Mouse (Mus musculus) CH12.LX (cell line): Measurements from ENCODE around the gene Map3k15. TPM values are rescaled to one million over a fixed set of nuclear protein-coding genes. Genes with fewer than 3 reads are reported as not detected.
A peak's percentile ranks its signal among the peaks of the same experiment; 100 is the strongest.

Source experiments
- DNase-seq: peaks from one replicate; pipeline ENCODE4 v3.0.0-alpha.2; 2013; ENCODE audit errors: extremely low read depth
- H3K27ac ChIP-seq: 2 replicates; pipeline ENCODE4 v1.5.1; 2012; ENCODE audit warnings: low read depth, mild to moderate bottlenecking, control low read depth, moderate library complexity; ENCODE audit not compliant: insufficient read depth
- H3K27me3 ChIP-seq: replicated peaks from 2 replicates; pipeline ENCODE3; 2012; ENCODE audit warnings: inconsistent platforms
- H3K36me3 ChIP-seq, 2 experiments: replicated peaks in 1 of 2; 2 replicates each; pipeline versions ENCODE3 to v1.6.1; 2012; ENCODE audit warnings: inconsistent platforms in 1 of 2, low read length in 1 of 2, mild to moderate bottlenecking in 1 of 2, mixed read lengths in 1 of 2, moderate library complexity in 1 of 2; ENCODE audit not compliant: control insufficient read depth in 1 of 2, insufficient read depth in 1 of 2
- H3K4me1 ChIP-seq, 2 experiments: 2 replicates each; pipeline ENCODE4 v1.6.1; 2012; ENCODE audit warnings: inconsistent platforms in 1 of 2, moderate library complexity in 1 of 2; ENCODE audit not compliant: insufficient read depth in 2 of 2, control insufficient read depth in 1 of 2
- H3K4me2 ChIP-seq: 2 replicates; pipeline ENCODE4 v1.6.1; 2012; ENCODE audit warnings: low read depth, mild to moderate bottlenecking, control low read depth; ENCODE audit not compliant: poor library complexity, insufficient read depth, severe bottlenecking
- H3K4me3 ChIP-seq, 3 experiments: fragments of 150-350 bp in 1 of 3; sonication (generic) in 1 of 3; replicated peaks in 1 of 3; 2 replicates each; pipeline versions ENCODE3 to v1.5.1; 2011 to 2012; ENCODE audit warnings: low read depth in 2 of 3, low read length in 2 of 3, mild to moderate bottlenecking in 2 of 3, moderate library complexity in 2 of 3, control low read depth in 1 of 3, improper control_type of control experiment in 1 of 3, inconsistent platforms in 1 of 3, mixed read lengths in 1 of 3; ENCODE audit not compliant: poor library complexity in 1 of 3
- H3K79me2 ChIP-seq: replicated peaks from 2 replicates; pipeline ENCODE4 v1.6.1; 2012; ENCODE audit warnings: mild to moderate bottlenecking, moderate library complexity; ENCODE audit not compliant: control insufficient read depth, poor library complexity, insufficient read depth, severe bottlenecking; ENCODE audit errors: extremely low read depth
- H3K9ac ChIP-seq: 2 replicates; pipeline ENCODE4 v1.6.1; 2012; ENCODE audit warnings: low read depth, mild to moderate bottlenecking, control low read depth, moderate library complexity; ENCODE audit not compliant: insufficient read depth
- H3K9me3 ChIP-seq: replicated peaks from 2 replicates; pipeline ENCODE3; 2012; ENCODE audit warnings: low read length, inconsistent platforms, mixed read lengths
- BHLHE40 ChIP-seq: IDR thresholded peaks from 2 replicates; pipeline ENCODE4 v1.6.1; 2011; ENCODE audit warnings: mild to moderate bottlenecking, low read depth, low read length, improper control_type of control experiment
- CTCF ChIP-seq, 2 experiments: IDR thresholded peaks in 1 of 2; conservative IDR thresholded peaks in 1 of 2; 2 replicates each; pipeline ENCODE4 v1.5.1; 2011 to 2012; ENCODE audit warnings: low read depth in 2 of 2, low read length in 2 of 2, improper control_type of control experiment in 1 of 2, inconsistent platforms in 1 of 2, mild to moderate bottlenecking in 1 of 2, moderate library complexity in 1 of 2
- EP300 ChIP-seq: IDR thresholded peaks from 2 replicates; pipeline ENCODE4 v1.6.1; 2011; ENCODE audit warnings: low read length, improper control_type of control experiment
- HCFC1 ChIP-seq: IDR thresholded peaks from 2 replicates; pipeline ENCODE4 v1.6.1; 2012; ENCODE audit warnings: low read depth, mild to moderate bottlenecking, inconsistent platforms, low read length, improper control_type of control experiment
- MAX ChIP-seq: IDR thresholded peaks from 2 replicates; pipeline ENCODE4 v1.6.1; 2011; ENCODE audit warnings: low read length, improper control_type of control experiment
- MYC ChIP-seq: IDR thresholded peaks from 2 replicates; pipeline ENCODE4 v1.6.1; 2011; ENCODE audit warnings: low read depth, mild to moderate bottlenecking, improper control_type of control experiment, low read length
- NRF1 ChIP-seq: IDR thresholded peaks from 2 replicates; pipeline ENCODE4 v1.6.1; 2014; ENCODE audit warnings: low read depth, mild to moderate bottlenecking, inconsistent platforms, low read length, improper control_type of control experiment, moderate library complexity
- POLR2A ChIP-seq: IDR thresholded peaks from 2 replicates; pipeline ENCODE4 v1.6.1; 2011; ENCODE audit warnings: low read depth, mild to moderate bottlenecking, improper control_type of control experiment, low read length
- POLR2AphosphoS2 ChIP-seq: IDR thresholded peaks from 2 replicates; pipeline ENCODE4 v1.6.1; 2011; ENCODE audit warnings: low read depth, low read length, improper control_type of control experiment
- RAD21 ChIP-seq: IDR thresholded peaks from 2 replicates; pipeline ENCODE4 v1.6.1; 2011; ENCODE audit warnings: low read depth, mild to moderate bottlenecking, low read length, improper control_type of control experiment, moderate library complexity
- RCOR1 ChIP-seq: conservative IDR thresholded peaks from 2 replicates; pipeline ENCODE4 v1.6.1; 2012; ENCODE audit warnings: low read depth, mild to moderate bottlenecking, inconsistent platforms, low read length, improper control_type of control experiment
- SIN3A ChIP-seq: IDR thresholded peaks from 2 replicates; pipeline ENCODE4 v1.6.1; 2012; ENCODE audit warnings: low read length, improper control_type of control experiment, inconsistent platforms
- USF2 ChIP-seq: conservative IDR thresholded peaks from 2 replicates; pipeline ENCODE4 v1.6.1; 2011; ENCODE audit warnings: low read depth, low read length, improper control_type of control experiment
- dilution Hi-C: fragments of 300-500 bp; cut with MboI; formaldehyde crosslinking; loops from 2 replicates; pipeline ENCODE4 v1.14.3; 2020; ENCODE audit warnings: low sequenced_read_pairs; ENCODE audit not compliant: extremely low pct_unique_long_range_greater_than_20kb, extremely low pct_ligation_motif_present
- in situ Hi-C: fragments of 300-500 bp; cut with MboI; formaldehyde crosslinking; loops from 3 replicates; pipeline ENCODE4 v1.14.3; 2019; ENCODE audit warnings: low sequenced_read_pairs, low pct_ligation_motif_present, low pct_unique_long_range_greater_than_20kb, mixed read lengths
- polyA plus RNA-seq: library from polyadenylated mRNA; unstranded; fragments of >175 nt; gene quantifications from 2 replicates; pipeline ENCODE4 v1.2.1, GENCODE M21; 2012; ENCODE audit warnings: low read depth; ENCODE audit not compliant: insufficient read length
- total RNA-seq, 2 experiments: library from RNA; depleted of rRNA; stranded (reverse); fragments of 300-350 nt in 1 of 2; fragments of >200 nt in 1 of 2; gene quantifications; 2 replicates each; pipeline ENCODE4 v1.2.3; 2012 to 2014

The Map3k15 gene
- 0.17 and 0.21 TPM in 2 replicates for total RNA-seq (2012; rRNA removed)
- 0.08 and 0.11 TPM in 2 replicates for total RNA-seq (2014; rRNA removed)
- polyA plus RNA-seq: 0.07 and 0.14 TPM in 2 replicates

GRCm38 (mm10) chrX:159988002-159988960 lies at the start of gene Map3k15:
Map3k15 (plus strand) TSS chrX:159988433.
- TF ChIP-seq EP300: no peak
- 0 out of 4 replicates have a peak, but pooled peaks of 1 of the 2 experiments have one; percentile 5 for TF ChIP-seq CTCF (conservative IDR thresholded peaks at IDR 0.05 in 1 of 2, IDR thresholded peaks at IDR 0.05 in 1 of 2; ENCODE audit: low read depth in 2 of 2, low read length in 2 of 2)
- TF ChIP-seq, all 38 proteins: peak for 1
- no peaks in the 10 kb centered on the region for H3K9me3 ChIP-seq
- H3K9ac ChIP-seq: no peak within 1 kb of the TSS
- peaks cover 0 to 5% of the 10 kb centered on the region in 2 experiments; a peak in 2 of 4 replicates for H3K4me1 ChIP-seq
- no peaks in the 10 kb centered on the region for H3K79me2 ChIP-seq
- no peak within 1 kb of the TSS for H3K4me3 ChIP-seq
- H3K4me2 ChIP-seq: no peak within 1 kb of the TSS
- in situ Hi-C loops: no loop called here
- dilution Hi-C loops: no loop called here
- H3K36me3 ChIP-seq: no peaks in the 10 kb centered on the region
- no peak within 1 kb of the TSS for H3K27ac ChIP-seq
- H3K27me3 ChIP-seq: no peaks in the 10 kb centered on the region
- DNase-seq: no peak

- Histone ChIP-seq H3K27ac (no peak overlapping the region), H3K79me2 (no peaks in the 10 kb centered on the region), H3K9me3 (no peaks in the 10 kb centered on the region), H3K36me3 (peaks cover 0 to 30% of the 10 kb centered on the region in 2 experiments), H3K4me3 (no peak overlapping the region), H3K4me2 (no peak overlapping the region), H3K27me3 (no peaks in the 10 kb centered on the region), H3K4me1 (no peaks in the 10 kb centered on the region), H3K9ac (no peak overlapping the region)
- dilution Hi-C loops (no loop called here), in situ Hi-C loops (no loop called here)
- TF ChIP-seq NRF1 (no peak), MAX (no peak), RCOR1 (no peak), HCFC1 (no peak), RAD21 (no peak), USF2 (no peak), POLR2A (no peak)
- no peak for DNase-seq
These were observed 45.7 kb upstream of the Map3k15 start for GRCm38 (mm10) chrX:159942569-159942968.

- dilution Hi-C loops (no loop called here), in situ Hi-C loops (no loop called here)
- DNase-seq: no peak
- Histone ChIP-seq H3K9ac (no peak overlapping the region), H3K36me3 (peaks cover 0 to 33% of the 10 kb centered on the region in 2 experiments), H3K4me1 (no peaks in the 10 kb centered on the region), H3K9me3 (no peaks in the 10 kb centered on the region), H3K27ac (no peak overlapping the region), H3K4me3 (no peak overlapping the region), H3K4me2 (no peak overlapping the region), H3K79me2 (no peaks in the 10 kb centered on the region), H3K27me3 (no peaks in the 10 kb centered on the region)
- no peak for TF ChIP-seq BHLHE40
- TF ChIP-seq POLR2AphosphoS2: no peak
- TF ChIP-seq POLR2A: no peak
- TF ChIP-seq MAX: no peak
- no peak for TF ChIP-seq SIN3A
- no peak for TF ChIP-seq MYC
- TF ChIP-seq NRF1: no peak
These were observed 44.6 kb upstream of the Map3k15 start for GRCm38 (mm10) chrX:159943586-159943985.
